Mouse (Mus musculus): ENCODE measurements around the gene Theg. TPM values are rescaled to one million over a fixed set of nuclear protein-coding genes. Genes with fewer than 3 reads are reported as not detected.
A peak's percentile ranks its signal among the peaks of the same experiment; 100 is the strongest.

Theg gene
- polyA plus RNA-seq, 1 experiment from 2014 or later = not detected

GRCm38 (mm10) chr10:79573611-79574010, 13.5 kb downstream of the Theg start:
- no peak for DNase-seq (ENCODE audit: low spot score)
- no peaks in the 10 kb centered on the region for H3K9me3 ChIP-seq (replicated peaks; ENCODE audit: control insufficient read depth, low read length)
- H3K4me1 ChIP-seq (ENCODE audit: control insufficient read depth, insufficient read depth, low read length) = no peaks in the 10 kb centered on the region
- H3K36me3 ChIP-seq (replicated peaks; ENCODE audit: control insufficient read depth, insufficient read depth, low read depth, low read length) = no peaks in the 10 kb centered on the region
- no peak overlapping the region for H3K4me3 ChIP-seq (ENCODE audit: low read depth, low read length)
- H3K27ac ChIP-seq (replicated peaks; ENCODE audit: low read depth, low read length) = no peak overlapping the region
- H3K9ac ChIP-seq (replicated peaks; ENCODE audit: low read length) = no peak overlapping the region
- WGBS = 89% methylated on average over 6 of the region's 6 CpGs
- ATAC-seq (replicated peaks; ENCODE audit: insufficient number of reproducible peaks, low FRiP score, low TSS enrichment, low read depth) = no peak
- no peak overlapping the region for H3K4me2 ChIP-seq (ENCODE audit: low read depth, low read length)
- H3K27me3 ChIP-seq (ENCODE audit: control insufficient read depth, insufficient read depth, low read length) = no peaks in the 10 kb centered on the region

GRCm38 (mm10) chr10:79571314-79571713, 15.8 kb downstream of the Theg start:
- no peak overlapping the region for H3K4me3 ChIP-seq (ENCODE audit: low read depth, low read length)
- no peak for DNase-seq (ENCODE audit: low spot score)
- no peak overlapping the region for H3K9ac ChIP-seq (replicated peaks; ENCODE audit: low read length)
- WGBS = 93% methylated on average over 2 of the region's 2 CpGs
- H3K9me3 ChIP-seq (replicated peaks; ENCODE audit: control insufficient read depth, low read length) = no peaks in the 10 kb centered on the region
- H3K27me3 ChIP-seq (ENCODE audit: control insufficient read depth, insufficient read depth, low read length) = no peaks in the 10 kb centered on the region
- no peak for ATAC-seq (replicated peaks; ENCODE audit: insufficient number of reproducible peaks, low FRiP score, low TSS enrichment, low read depth)
- no peaks in the 10 kb centered on the region for H3K4me1 ChIP-seq (ENCODE audit: control insufficient read depth, insufficient read depth, low read length)
- H3K4me2 ChIP-seq (ENCODE audit: low read depth, low read length) = no peak overlapping the region
- H3K36me3 ChIP-seq (replicated peaks; ENCODE audit: control insufficient read depth, insufficient read depth, low read depth, low read length) = no peaks in the 10 kb centered on the region
- H3K27ac ChIP-seq (replicated peaks; ENCODE audit: low read depth, low read length) = no peak overlapping the region

- Histone ChIP-seq H3K4me3 (ENCODE audit: low read depth, low read length) (no peak overlapping the region), H3K4me2 (ENCODE audit: low read depth, low read length) (no peak overlapping the region), H3K4me1 (ENCODE audit: control insufficient read depth, insufficient read depth, low read length) (no peaks in the 10 kb centered on the region), H3K36me3 (replicated peaks; ENCODE audit: control insufficient read depth, insufficient read depth, low read depth, low read length) (no peaks in the 10 kb centered on the region), H3K27ac (replicated peaks; ENCODE audit: low read depth, low read length) (no peak overlapping the region), H3K27me3 (ENCODE audit: control insufficient read depth, insufficient read depth, low read length) (no peaks in the 10 kb centered on the region), H3K9me3 (replicated peaks; ENCODE audit: control insufficient read depth, low read length) (no peaks in the 10 kb centered on the region), H3K9ac (replicated peaks; ENCODE audit: low read length) (no peak overlapping the region)
- DNase-seq (ENCODE audit: low spot score) = no peak
- WGBS = 86% methylated on average over 5 of the region's 5 CpGs
- ATAC-seq (replicated peaks; ENCODE audit: insufficient number of reproducible peaks, low FRiP score, low TSS enrichment, low read depth) = no peak
These were observed 17.2 kb downstream of the Theg start for GRCm38 (mm10) chr10:79569921-79570320.

DNA sequence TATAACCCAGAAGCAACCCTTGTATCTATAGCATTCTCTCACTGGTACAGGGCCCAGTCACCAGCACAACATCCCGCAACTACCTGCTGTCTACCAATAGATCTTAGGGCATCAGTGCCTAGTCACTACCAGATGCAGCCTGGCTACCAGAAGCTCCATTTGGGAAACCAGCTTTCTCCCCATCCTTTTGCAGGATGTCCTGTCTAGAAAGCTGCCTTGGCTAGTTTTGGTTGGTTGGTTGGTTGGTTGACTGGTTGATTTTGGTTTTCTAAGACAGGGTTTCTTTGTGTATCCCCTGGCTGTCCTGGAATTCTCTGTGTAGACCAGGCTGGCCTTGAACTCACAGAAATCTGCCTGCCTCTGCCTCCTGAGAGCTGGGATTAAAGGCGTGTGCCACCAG, 27.4 kb downstream of the Theg start:
- WGBS = 81% methylated on average over 2 of the region's 2 CpGs
- no peak overlapping the region for H3K9ac ChIP-seq (replicated peaks; ENCODE audit: low read length)
- DNase-seq (ENCODE audit: low spot score) (no peak), ATAC-seq (replicated peaks; ENCODE audit: insufficient number of reproducible peaks, low FRiP score, low TSS enrichment, low read depth) (no peak)
- H3K27me3 ChIP-seq (ENCODE audit: control insufficient read depth, insufficient read depth, low read length) = no peaks in the 10 kb centered on the region
- H3K36me3 ChIP-seq (replicated peaks; ENCODE audit: control insufficient read depth, insufficient read depth, low read depth, low read length) = no peaks in the 10 kb centered on the region
- H3K27ac ChIP-seq (replicated peaks; ENCODE audit: low read depth, low read length) = no peak overlapping the region
- H3K4me2 ChIP-seq (ENCODE audit: low read depth, low read length) = no peak overlapping the region
- no peaks in the 10 kb centered on the region for H3K4me1 ChIP-seq (ENCODE audit: control insufficient read depth, insufficient read depth, low read length)
- H3K9me3 ChIP-seq (replicated peaks; ENCODE audit: control insufficient read depth, low read length) = no peaks in the 10 kb centered on the region
- H3K4me3 ChIP-seq (ENCODE audit: low read depth, low read length) = no peak overlapping the region

- H3K4me1 ChIP-seq (ENCODE audit: control insufficient read depth, insufficient read depth, low read length) = no peaks in the 10 kb centered on the region
- DNase-seq (ENCODE audit: low spot score) (no peak), ATAC-seq (replicated peaks; ENCODE audit: insufficient number of reproducible peaks, low FRiP score, low TSS enrichment, low read depth) (no peak)
- H3K27me3 ChIP-seq (ENCODE audit: control insufficient read depth, insufficient read depth, low read length) = no peaks in the 10 kb centered on the region
- WGBS = 93% methylated on average over 5 of the region's 5 CpGs
- no peak overlapping the region for H3K9ac ChIP-seq (replicated peaks; ENCODE audit: low read length)
- H3K9me3 ChIP-seq (replicated peaks; ENCODE audit: control insufficient read depth, low read length) = no peaks in the 10 kb centered on the region
- no peak overlapping the region for H3K27ac ChIP-seq (replicated peaks; ENCODE audit: low read depth, low read length)
- no peaks in the 10 kb centered on the region for H3K36me3 ChIP-seq (replicated peaks; ENCODE audit: control insufficient read depth, insufficient read depth, low read depth, low read length)
- no peak overlapping the region for H3K4me2 ChIP-seq (ENCODE audit: low read depth, low read length)
- no peak overlapping the region for H3K4me3 ChIP-seq (ENCODE audit: low read depth, low read length)
These were observed 29.6 kb downstream of the Theg start for GRCm38 (mm10) chr10:79557496-79557895.

- ATAC-seq (replicated peaks; ENCODE audit: insufficient number of reproducible peaks, low FRiP score, low TSS enrichment, low read depth) = no peak
These were observed 30.2 kb downstream of the Theg start for GRCm38 (mm10) chr10:79556951-79557350.

GRCm38 (mm10) chr10:79555238-79555724, 31.9 kb downstream of the Theg start:
- ATAC-seq (replicated peaks; ENCODE audit: insufficient number of reproducible peaks, low FRiP score, low TSS enrichment, low read depth) = no peak; the same call in none of the 2 replicates
- Histone ChIP-seq H3K4me3 (ENCODE audit: low read depth, low read length) (peak overlapping the region; percentile 74), H3K4me2 (ENCODE audit: low read depth, low read length) (peak overlapping the region; percentile 72), H3K27ac (replicated peaks; ENCODE audit: low read depth, low read length) (no peak overlapping the region), H3K9ac (replicated peaks; ENCODE audit: low read length) (peak overlapping the region; percentile 84), H3K36me3 (replicated peaks; ENCODE audit: control insufficient read depth, insufficient read depth, low read depth, low read length) (no peaks in the 10 kb centered on the region), H3K27me3 (ENCODE audit: control insufficient read depth, insufficient read depth, low read length) (no peaks in the 10 kb centered on the region), H3K9me3 (replicated peaks; ENCODE audit: control insufficient read depth, low read length) (no peaks in the 10 kb centered on the region), H3K4me1 (ENCODE audit: control insufficient read depth, insufficient read depth, low read length) (no peaks in the 10 kb centered on the region)
- WGBS = 24% methylated on average over 7 of the region's 7 CpGs
- DNase-seq (ENCODE audit: low spot score) = no peak

More at GRCm38 (mm10) chr10:79556951-79557350, 30.2 kb downstream of the Theg start:
- Histone ChIP-seq H3K4me2 (ENCODE audit: low read depth, low read length) (no peak overlapping the region), H3K4me1 (ENCODE audit: control insufficient read depth, insufficient read depth, low read length) (no peaks in the 10 kb centered on the region), H3K36me3 (replicated peaks; ENCODE audit: control insufficient read depth, insufficient read depth, low read depth, low read length) (no peaks in the 10 kb centered on the region), H3K27ac (replicated peaks; ENCODE audit: low read depth, low read length) (no peak overlapping the region), H3K9me3 (replicated peaks; ENCODE audit: control insufficient read depth, low read length) (no peaks in the 10 kb centered on the region), H3K9ac (replicated peaks; ENCODE audit: low read length) (no peak overlapping the region), H3K27me3 (ENCODE audit: control insufficient read depth, insufficient read depth, low read length) (no peaks in the 10 kb centered on the region), H3K4me3 (ENCODE audit: low read depth, low read length) (no peak overlapping the region)
- WGBS = 96% methylated on average over 5 of the region's 5 CpGs
- DNase-seq (ENCODE audit: low spot score) = no peak

DNA sequence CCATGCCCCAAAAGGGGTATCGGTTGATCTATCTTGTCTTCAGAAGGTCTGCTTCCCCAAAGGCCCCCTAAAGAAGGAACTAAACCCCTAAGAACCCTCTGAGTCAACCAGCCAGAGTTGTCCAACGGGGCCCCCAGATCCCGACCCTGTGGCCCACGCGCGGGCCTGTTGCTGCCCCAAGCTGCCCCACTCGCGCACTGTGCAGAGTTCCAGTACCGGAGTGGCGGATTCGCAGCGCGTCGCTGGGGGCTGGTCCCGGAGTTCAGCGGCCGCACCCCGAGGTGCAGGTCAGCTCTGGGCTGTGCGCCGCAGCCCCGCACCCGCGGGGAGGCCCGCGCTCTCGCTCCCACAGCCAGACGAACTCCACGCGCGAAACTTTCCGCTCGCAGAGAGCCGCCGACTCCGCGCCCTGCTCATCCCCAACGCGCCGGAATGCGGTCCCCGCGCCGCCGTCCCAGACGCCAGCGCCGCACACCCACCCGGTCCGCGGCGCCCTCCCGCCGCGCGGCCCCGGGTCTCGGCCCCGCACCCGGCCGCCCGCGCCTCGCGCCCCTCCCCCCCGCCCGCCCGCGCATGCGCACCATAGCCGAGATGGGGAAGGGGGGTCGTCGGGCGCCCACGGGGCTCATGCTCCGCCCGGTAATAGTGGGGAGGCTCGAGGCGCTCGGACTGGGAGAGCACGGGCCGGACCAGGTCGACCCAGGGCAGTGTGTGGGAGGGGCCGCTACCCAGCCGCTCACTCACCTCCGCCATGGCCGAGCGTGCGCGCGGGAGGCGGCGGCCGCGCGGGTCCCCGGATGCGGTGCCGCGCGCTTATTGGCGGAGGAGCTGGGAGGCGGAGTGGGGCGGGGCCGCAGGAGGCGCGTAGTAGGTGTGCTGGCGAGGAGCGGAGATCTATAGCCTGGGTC, 32.5 kb downstream of the Theg start, which contains the start of gene Mier2:
TSS of gene Mier2 (minus strand) at position 870 of the 908 bp plus-strand sequence.
- Histone ChIP-seq H3K9ac (replicated peaks; ENCODE audit: low read length) (peak within 1 kb of the TSS; percentile 84), H3K36me3 (replicated peaks; ENCODE audit: control insufficient read depth, insufficient read depth, low read depth, low read length) (no peaks in the 10 kb centered on the region), H3K4me2 (ENCODE audit: low read depth, low read length) (peak within 1 kb of the TSS; percentile 72), H3K4me3 (ENCODE audit: low read depth, low read length) (peak within 1 kb of the TSS; percentile 74), H3K27me3 (ENCODE audit: control insufficient read depth, insufficient read depth, low read length) (no peaks in the 10 kb centered on the region), H3K27ac (replicated peaks; ENCODE audit: low read depth, low read length) (peak within 1 kb of the TSS; percentile 54; the same call in 1 of the 2 replicates), H3K4me1 (ENCODE audit: control insufficient read depth, insufficient read depth, low read length) (no peaks in the 10 kb centered on the region), H3K9me3 (replicated peaks; ENCODE audit: control insufficient read depth, low read length) (no peaks in the 10 kb centered on the region)
- DNase-seq (ENCODE audit: low spot score) = peak; percentile 80
- ATAC-seq (replicated peaks; ENCODE audit: insufficient number of reproducible peaks, low FRiP score, low TSS enrichment, low read depth) = peak; percentile 87
- WGBS = under 1% methylated on average over 72 of the region's 108 CpGs

Measured in embryonic facial prominence, embryonic 11.5 days (tissue).